34 mouse cellular contexts compared by ENCODE assay signal in the genomic region with DNA sequence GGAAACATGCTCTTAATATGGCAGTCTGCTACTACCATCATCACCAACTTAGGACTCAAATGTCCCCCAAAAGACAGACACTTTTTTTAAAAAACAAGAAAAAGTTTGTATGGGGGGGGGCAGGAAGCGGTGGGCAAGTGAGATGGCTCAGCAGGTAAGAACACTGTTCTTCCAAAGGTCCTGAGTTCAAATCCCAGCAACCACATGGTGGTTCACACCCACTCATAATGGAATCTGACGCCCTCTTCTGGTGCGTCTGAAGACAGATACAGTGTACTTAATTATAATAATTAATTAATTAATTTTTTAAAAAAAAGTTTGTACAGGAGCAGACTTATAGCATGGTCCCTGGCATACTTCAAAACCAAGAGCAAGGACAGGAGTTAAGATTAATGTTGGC. TPM values are rescaled to one million over a fixed set of nuclear protein-coding genes. Genes with fewer than 3 reads are reported as not detected.
"Had no signal": no experiment of that assay in that cellular context is flagged by ENCODE, and none has a peak within 500 bp of the region (broad histone marks: within the 10 kb centered on the region; RNA-seq: fewer than 3 reads in every experiment).

No protein-coding gene starts in this region.

- H3K9me3 ChIP-seq: embryonic facial prominence, embryonic 10.5 days; embryonic facial prominence, embryonic 12.5 days; embryonic facial prominence, embryonic 13.5 days; embryonic facial prominence, embryonic 15.5 days; forebrain, embryonic 10.5 days; forebrain, embryonic 12.5 days; forebrain, embryonic 13.5 days; forebrain, embryonic 15.5 days had no signal

- H3K4me1 ChIP-seq: embryonic facial prominence, embryonic 10.5 days; embryonic facial prominence, embryonic 12.5 days; embryonic facial prominence, embryonic 13.5 days; embryonic facial prominence, embryonic 15.5 days; forebrain, embryonic 10.5 days; forebrain, embryonic 12.5 days; forebrain, embryonic 13.5 days had no signal

- ATAC-seq: forebrain, embryonic 13.5 days; forebrain, embryonic 14.5 days; forebrain, embryonic 15.5 days; forebrain, embryonic 16.5 days; forebrain, postnatal 0 days had no signal

- H3K4me3 ChIP-seq: embryonic facial prominence, embryonic 10.5 days; embryonic facial prominence, embryonic 12.5 days; embryonic facial prominence, embryonic 13.5 days; embryonic facial prominence, embryonic 15.5 days; erythroblast, embryonic 14.5 days; forebrain, embryonic 10.5 days; forebrain, embryonic 12.5 days; forebrain, embryonic 13.5 days; forebrain, embryonic 15.5 days; gastrocnemius, adult 2 months; heart, adult 2 months had no signal

- DNase-seq: cerebellum, adult 2 months; cerebellum, adult 8-10 months; cerebellum, adult 9-10 months; cerebellum, adult 9-11 months; cerebellum, postnatal 10 days; cerebellum, postnatal 14 days; cerebellum, postnatal 25 days; cerebellum, postnatal 36 days; embryo, embryonic 11 days; forebrain, postnatal 0 days; gastrocnemius, adult 2 months; gastrocnemius, postnatal 10 days; gastrocnemius, postnatal 14 days; gastrocnemius, postnatal 25 days; gastrocnemius, postnatal 36 days; heart, adult 18-20 months; heart, adult 2 months had no signal

- H3K9ac ChIP-seq: embryonic facial prominence, embryonic 12.5 days; embryonic facial prominence, embryonic 13.5 days; embryonic facial prominence, embryonic 15.5 days; forebrain, embryonic 12.5 days; forebrain, embryonic 13.5 days; forebrain, embryonic 15.5 days; forebrain, postnatal 0 days had no signal

- H3K27me3 ChIP-seq: embryonic facial prominence, embryonic 12.5 days; embryonic facial prominence, embryonic 13.5 days; embryonic facial prominence, embryonic 15.5 days; forebrain, embryonic 12.5 days; forebrain, embryonic 13.5 days; forebrain, embryonic 15.5 days had no signal

- H3K27ac ChIP-seq: embryonic facial prominence, embryonic 10.5 days; embryonic facial prominence, embryonic 12.5 days; embryonic facial prominence, embryonic 13.5 days; embryonic facial prominence, embryonic 15.5 days; forebrain, embryonic 10.5 days; forebrain, embryonic 12.5 days; forebrain, embryonic 13.5 days; forebrain, embryonic 15.5 days; gastrocnemius, adult 2 months; heart, adult 2 months had no signal

- H3K4me2 ChIP-seq: embryonic facial prominence, embryonic 12.5 days; embryonic facial prominence, embryonic 13.5 days; embryonic facial prominence, embryonic 15.5 days; forebrain, embryonic 12.5 days; forebrain, embryonic 13.5 days; forebrain, embryonic 15.5 days had no signal

- H3K36me3 ChIP-seq: embryonic facial prominence, embryonic 12.5 days; embryonic facial prominence, embryonic 15.5 days; forebrain, embryonic 15.5 days had no signal

RNA-seq across cellular contexts. Expression of gene Cyp2d26, which starts 45.1 kb away (rescaled TPM):
- total RNA-seq: common myeloid progenitor, adult 5-6 weeks; forebrain, postnatal 0 days; gastrocnemius, adult 2 months; gastrocnemius, postnatal 14 days; gastrocnemius, postnatal 25 days; gastrocnemius, postnatal 36 days; granulocyte monocyte progenitor cell, adult 5-6 weeks; heart, adult 18-20 months; heart, adult 2 months; heart, adult 8-10 months had no signal
- polyA plus RNA-seq: embryonic facial prominence, embryonic 10.5 days; embryonic facial prominence, embryonic 11.5 days; embryonic facial prominence, embryonic 12.5 days; embryonic facial prominence, embryonic 13.5 days; embryonic facial prominence, embryonic 14.5 days; embryonic facial prominence, embryonic 15.5 days; erythroblast, embryonic 14.5 days; forebrain, embryonic 10.5 days; forebrain, embryonic 11.5 days; forebrain, embryonic 12.5 days; forebrain, embryonic 14.5 days; forebrain, embryonic 15.5 days; forebrain, embryonic 16.5 days; forebrain, postnatal 0 days; heart, adult 2 months had no signal
